Mouse (Mus musculus) right cerebral cortex, adult 18-20 months (tissue): ENCODE measurements around the gene Nufip2.

Experiments used
- DNase-seq: peaks from one replicate; pipeline ENCODE4 v3.0.0; 2022; ENCODE audit warnings: mixed read lengths

Nufip2 gene

DNA sequence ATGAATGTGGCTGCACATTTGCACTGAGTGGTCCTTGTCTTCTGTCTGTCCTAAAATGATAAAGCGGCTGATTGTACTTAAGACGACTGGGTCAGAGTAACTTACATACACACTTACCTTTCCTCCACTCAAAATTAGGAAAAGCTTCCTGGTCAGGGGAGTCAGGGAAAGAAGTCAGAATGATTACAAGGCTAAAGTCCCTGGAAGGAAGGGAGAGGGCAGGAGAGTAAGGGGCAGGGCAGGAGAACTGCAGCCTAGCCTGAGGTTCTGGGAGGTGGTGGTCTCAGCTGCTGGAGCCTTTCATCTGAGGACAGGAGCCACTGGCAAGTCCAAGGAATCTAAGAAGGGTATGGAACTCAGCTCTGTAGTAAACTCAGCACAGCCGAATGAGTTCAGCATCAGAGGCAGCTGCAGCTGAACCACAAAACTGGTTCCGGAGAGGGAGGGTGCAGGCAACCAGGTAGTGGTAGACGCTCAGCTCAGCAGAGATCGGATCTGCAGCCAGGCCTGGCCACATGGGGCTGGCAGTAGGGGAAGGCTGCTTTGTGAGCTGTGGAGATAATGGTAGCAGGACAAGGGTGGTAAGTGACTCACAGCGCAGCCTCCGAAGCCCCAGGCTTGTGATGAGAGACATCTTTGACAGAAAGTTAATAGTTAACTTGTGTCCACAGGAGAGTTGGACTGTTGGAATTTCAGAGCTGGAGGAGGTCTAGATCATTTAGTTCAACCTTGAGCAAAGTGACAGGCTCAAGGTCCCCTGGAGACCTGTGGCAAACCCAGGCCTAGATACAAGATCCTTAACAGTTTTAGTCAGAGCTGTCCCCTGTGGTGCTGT is 86.1 kb downstream of the Nufip2 start:
- no peak for DNase-seq

DNA sequence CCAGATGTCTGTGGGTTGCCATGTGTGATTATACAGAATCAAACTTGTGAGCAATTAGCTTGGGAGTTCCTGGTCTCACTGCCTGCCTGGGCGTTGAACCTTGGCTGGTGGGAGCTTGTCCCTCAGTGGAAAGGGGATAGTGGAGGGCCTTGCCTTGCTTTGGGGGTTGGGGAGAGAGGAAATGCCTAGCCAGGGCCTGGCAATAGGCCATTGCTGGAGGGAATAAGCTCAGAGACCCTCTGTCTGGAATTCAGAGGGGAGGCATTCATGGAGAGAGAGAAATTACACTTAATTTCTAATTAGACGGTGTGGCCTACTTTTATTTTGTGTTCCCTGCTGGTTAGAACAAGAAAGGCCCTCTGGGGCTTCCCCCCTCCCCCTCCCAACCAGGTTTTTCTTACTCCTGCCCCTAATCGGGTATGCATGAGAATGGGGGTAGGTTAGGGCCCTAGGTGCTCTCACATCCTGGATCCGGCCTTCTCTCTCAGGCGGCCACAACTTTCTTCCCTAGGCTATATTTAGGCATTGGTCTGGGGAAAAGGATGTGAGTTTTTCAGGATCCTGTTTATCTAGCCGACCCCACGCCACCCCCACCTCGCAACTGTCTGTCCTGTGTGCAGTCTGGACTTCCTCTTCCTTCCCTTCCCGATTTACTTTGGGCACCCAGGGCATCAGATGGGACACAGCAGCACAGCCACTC is 89.9 kb downstream of the Nufip2 start:
- no peak for DNase-seq

DNA sequence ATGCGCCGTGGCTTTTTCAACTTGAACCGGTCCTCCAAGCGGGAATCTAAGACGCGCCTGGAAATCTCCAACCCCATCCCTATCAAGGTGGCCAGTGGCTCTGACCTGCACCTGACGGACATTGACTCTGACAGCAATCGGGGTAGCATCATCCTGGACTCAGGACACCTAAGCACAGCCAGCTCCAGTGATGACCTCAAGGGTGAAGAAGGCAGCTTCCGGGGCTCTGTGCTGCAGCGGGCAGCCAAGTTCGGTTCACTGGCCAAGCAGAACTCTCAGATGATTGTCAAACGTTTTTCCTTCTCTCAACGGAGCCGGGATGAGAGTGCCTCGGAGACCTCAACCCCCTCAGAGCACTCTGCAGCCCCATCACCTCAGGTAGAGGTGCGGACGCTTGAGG is 91.5 kb downstream of the Nufip2 start:
- no peak for DNase-seq

DNA sequence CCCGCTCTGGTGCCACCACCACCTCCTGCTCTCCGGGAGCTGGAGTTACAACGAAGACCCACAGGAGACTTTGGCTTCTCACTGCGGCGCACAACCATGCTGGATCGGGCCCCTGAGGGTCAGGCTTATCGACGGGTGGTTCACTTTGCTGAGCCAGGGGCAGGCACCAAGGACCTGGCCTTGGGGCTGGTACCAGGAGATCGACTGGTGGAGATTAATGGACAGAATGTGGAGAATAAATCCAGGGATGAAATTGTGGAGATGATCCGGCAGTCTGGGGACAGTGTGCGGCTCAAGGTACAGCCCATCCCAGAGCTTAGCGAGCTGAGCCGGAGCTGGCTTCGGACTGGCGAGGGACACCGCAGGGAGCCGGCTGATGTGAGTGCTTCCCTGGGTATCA is 92.0 kb downstream of the Nufip2 start:
- DNase-seq = no peak

DNA sequence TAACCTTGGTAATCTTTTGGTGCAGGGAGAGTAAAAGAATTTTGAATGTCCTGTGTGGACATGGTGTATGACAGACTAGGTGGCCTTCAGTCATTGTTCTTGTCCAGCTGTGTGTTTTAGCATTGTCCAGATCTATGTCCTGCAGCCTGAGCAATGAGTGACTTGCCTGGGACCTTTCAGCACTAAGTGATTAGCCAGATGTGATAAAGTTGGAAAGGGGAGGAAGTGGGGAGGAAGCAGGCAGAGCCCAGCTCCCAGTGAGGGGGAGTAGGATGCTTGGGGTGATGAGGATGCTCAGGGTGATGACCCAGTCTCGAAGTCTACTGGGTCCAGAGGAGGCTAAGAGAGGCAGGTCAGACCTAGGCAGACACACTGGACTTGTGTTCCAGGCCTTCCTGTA is 93.3 kb downstream of the Nufip2 start:
- DNase-seq = no peak

DNA sequence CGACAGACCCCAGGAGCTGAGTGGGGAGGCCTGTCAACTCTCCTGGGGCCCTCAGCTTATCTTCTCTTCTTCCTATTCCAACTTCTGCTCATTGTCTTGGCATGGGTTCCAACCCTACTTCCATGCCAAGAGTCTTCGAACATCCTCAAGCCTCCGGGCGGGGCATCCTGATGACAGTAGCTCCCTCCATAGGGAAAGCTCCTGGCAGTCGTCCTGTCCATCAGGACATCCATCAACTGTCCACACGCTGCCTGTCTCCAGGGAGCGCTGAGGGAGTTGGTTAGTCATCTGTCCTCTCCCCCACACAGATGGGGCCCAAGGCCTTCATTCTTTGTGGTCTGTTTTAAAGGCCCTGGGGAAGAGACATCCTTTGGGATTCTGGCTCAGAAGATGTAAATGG is 95.1 kb downstream of the Nufip2 start:
- peak; percentile 18 for DNase-seq

DNA sequence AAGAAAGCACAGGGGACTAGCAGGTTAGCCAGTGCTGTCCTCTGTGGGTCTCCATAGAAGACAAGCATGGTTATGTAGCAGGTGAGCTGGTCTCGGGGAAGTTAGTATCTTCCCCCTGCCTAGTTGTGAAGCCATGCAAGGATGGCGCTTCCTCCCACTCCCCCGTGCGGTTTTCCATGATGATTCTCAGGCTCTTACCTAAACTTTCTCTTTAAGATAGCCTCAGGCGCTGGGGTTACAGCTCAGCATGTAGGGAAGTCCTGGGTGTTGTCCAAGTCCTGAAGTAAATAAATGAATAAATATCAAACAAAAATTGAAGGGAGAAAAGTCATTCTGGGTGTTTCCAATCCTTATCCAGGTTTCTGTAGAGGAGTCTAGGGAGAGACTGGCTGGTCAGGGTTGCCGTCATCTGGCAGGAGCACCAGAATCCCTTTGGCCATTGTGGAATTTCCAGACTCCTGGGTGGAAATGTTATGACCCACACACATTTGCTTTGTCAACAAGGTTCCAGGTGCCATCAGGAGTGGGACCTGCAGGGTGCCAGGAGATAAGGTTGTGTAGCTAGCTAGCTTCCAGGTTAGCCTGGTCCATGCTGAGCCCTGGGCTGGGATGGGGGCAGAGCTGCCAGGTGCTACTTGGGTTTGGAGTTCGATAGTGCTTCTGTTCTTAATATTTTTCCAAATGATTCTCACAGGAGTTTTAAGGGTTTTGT is 96.3 kb downstream of the Nufip2 start:
- DNase-seq = no peak

DNA sequence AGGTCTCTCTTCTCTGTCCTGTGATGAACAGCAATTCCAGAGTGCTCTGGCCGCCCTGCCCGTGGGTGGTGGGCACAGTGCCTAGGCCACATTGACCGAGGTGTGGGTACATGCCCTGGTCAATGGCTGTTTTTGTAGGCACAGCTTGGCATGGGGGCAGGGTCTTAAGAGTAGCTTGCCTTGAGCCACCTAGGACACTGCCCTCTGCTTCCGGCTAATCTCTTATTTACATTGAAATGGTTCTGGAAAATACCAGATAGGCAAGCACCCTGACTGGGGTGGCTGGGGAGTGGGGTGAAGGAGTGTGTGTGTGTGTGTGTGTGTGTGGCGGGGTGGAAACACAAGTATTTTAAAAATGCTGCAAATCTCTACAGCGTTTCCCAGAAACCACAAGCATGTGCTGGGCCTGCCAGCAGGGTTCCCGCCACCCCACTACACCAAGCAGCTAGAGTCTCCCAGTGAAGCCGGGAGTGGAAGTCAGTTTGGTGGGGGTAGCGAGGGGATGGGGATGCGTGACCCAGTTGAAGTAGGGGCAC is 97.3 kb downstream of the Nufip2 start:
- peak; percentile 16 for DNase-seq

DNA sequence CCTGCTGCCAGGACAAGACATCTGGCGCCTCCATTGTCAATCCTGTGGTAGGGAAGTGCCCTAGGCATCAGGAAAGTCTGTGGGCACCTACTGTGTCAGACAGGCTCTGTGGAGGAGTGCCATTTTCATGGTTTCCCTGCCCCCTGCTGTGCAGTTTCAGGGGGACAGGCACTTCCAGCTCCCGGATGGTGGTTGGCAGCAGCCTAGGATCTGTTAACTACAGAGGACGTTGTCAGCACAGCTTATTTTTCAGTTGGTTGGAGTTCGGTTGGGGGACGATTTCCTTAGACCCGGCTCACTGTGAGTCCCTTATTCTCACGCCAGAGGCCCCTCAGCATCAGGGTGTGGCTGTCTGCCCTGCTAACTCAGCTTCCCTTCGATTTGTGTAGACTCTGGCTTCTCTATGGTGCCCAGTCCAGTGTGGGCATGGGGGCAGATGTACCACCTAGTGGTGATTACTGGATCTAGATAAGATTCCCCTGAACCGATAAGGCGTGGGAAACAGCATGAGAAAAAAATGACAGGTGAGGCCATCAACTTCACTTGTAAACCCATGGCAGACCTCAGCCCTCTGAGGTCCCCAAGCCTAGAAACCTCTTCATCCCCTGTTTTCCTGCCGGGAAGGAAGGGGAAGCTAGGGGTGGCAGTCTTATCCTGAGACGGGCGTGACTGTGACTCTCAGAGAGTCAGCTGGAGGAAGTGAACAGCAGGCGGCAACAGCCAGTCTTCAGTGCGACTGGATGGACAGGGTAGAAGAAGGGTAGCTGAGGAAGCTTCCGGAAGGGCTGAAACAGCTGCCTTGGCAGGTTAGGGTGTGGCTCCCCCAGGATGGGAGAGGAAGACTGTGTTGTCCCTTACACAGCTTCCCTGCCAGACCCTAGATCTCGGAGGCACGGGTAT is 98.0 kb downstream of the Nufip2 start:
- no peak for DNase-seq

DNA sequence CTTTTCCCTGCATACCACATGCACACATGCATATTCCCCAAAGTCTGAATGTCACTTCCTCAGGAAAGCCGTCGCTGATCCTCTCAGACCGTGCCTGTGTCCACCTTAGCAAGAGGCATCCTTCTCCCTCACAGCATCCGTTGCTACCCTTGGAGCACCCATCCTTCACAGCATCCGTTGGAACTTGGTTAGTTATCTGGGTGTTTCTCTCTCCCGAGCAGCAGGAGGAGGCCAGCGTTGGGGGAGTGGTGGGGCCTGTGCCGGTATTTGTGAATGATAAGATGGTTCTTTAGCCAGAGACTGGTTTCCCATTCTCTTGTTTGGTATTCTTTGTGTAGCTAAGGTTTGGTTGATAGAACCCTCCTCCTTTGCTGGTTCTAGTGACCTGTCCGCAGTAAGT is 98.9 kb downstream of the Nufip2 start:
- no peak for DNase-seq

DNA sequence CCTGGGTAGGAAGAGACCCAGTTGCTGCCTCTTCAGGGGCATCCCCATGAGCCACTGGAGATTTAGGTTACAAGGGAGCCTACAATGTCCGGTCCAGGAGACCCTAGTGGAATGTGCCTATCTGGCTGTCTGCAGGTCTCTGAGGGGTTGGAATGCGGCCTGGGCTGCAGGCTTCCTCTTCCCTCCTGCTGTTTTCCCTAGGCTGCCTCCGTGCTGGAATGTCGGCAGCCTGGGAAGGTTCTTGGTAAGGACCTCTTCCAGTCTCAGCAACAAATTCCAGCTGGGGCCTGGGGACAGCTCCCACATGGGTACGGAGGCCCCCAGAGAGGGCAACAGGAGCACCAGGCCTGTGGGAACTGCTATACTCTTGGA is 99.4 kb downstream of the Nufip2 start:
- no peak for DNase-seq

DNA sequence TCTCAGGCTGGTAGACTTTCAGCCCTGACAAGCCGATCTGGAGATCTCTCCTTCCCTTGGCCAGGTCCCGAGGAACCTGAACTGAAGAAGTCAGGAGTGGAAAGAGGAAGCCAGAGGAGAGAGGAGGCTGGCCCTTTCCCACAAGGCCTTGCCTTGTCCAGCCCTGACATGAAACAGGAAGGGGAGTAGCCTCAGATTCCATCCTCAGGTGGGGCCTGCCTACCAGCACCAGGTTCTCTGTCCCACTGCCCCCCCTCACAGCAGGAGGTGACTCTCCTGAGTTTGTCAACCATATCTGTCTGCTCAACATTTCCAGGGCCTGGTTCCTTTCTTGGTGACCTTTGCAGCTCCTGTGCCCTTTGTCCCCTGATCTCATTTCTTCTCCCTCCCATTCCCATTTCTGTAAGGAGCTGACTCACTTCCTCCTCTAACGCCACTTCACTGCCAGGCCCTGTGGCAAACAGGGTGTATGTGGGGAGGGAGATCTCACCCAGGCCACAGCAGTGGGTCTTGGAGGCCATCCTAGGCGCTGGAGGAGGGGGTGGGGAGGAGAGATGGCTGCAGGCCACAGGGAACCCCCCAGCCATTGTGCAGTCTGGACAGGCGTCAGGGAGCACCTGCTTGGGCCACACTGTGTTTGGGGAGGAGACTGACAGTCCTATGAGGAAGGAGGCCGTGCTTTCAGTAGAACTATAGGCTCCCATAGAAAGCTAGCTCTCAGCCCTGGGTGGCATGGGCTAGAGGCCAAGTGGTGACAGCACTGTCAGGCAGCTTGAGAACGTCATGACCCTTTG is 100.0 kb downstream of the Nufip2 start:
- no peak for DNase-seq

DNA sequence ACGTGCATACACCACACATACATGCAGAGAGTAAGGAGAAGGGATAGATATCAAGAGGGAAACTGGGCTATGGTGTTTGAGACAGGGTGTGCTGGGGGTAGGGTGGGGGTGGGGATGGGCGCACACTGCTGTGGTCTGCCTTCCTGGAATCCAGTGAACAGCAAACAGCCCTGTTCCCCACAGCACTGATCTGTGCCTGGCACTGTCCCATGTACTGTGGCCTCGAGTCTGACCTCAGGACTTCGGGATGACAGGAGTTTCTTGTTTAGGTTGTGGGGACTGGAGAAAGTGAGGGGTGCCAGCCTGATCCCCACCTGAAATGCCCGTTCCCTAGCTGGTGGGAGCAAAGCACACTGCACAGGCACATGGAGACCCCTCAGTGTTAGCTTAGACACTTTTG is 101.8 kb downstream of the Nufip2 start, which contains the start of gene Gm10277:
Gene Gm10277 (minus strand): TSS at position 41 of the 400 bp plus-strand sequence.
- no peak for DNase-seq

DNA sequence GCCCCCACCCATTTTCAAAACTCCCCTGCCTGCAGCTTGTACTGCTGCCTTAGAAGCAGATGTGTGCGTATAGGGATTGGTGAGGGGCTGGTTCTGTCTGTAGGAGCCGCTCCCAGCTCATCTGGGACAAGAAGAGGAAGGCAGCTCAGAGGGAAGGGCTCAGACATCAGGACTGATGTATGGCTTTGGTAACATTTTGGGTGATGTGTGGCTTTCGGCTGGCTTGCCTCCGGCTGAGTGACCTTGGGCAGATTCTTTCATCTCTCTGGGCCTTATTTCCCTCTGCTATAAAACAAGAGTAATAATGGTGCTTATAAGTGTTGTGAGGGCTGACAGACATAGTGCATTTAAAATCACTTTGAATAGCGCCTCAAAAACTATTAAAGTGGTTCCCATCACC is 103.6 kb downstream of the Nufip2 start:
- DNase-seq = no peak

DNA sequence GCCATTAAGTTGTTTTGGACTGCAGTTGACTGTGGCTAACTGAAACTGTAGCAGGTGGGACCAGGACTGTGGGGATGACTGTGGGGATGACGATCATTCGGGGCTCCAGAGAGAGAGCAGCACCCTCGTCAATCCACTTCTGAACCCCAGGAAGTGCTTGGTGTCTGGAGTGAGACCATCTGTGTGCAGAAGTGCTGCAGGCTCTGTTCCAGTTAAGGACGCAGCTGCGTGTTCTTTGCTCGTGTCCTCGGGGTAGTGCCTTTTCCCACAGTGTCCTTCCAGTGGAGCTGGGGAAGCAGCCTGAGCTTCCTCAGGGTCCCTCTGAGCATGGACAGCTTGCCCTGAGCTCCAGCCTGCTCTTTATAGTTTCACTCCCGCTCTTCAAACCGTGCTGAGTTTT is 104.3 kb downstream of the Nufip2 start:
- no peak for DNase-seq

DNA sequence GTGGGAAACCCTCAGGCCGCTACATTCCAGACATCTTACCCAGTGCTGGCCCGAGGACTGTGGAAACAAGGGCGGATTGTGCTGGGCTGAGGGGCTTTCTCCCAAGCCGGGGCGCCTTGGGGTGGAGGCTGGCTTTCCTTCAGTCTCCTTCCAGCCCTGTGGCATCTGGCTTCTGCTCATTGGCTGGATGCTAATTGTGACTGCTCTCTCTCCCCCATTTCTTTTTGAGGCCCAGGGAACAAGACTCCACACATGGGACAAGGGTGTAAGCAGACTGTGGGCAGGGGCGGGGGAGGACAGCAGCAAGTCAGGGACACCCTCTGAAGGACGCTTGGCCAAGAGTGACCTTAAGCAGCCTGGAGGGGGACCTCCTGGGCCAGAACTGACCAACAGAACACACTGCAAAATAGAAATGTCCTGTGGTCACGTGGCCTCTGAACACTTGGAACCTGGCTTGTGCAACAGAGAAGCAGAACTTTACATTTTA is 105.3 kb downstream of the Nufip2 start:
- no peak for DNase-seq
